Mouse (Mus musculus): ENCODE results near the gene Kdm2b.

The Kdm2b gene

DNA sequence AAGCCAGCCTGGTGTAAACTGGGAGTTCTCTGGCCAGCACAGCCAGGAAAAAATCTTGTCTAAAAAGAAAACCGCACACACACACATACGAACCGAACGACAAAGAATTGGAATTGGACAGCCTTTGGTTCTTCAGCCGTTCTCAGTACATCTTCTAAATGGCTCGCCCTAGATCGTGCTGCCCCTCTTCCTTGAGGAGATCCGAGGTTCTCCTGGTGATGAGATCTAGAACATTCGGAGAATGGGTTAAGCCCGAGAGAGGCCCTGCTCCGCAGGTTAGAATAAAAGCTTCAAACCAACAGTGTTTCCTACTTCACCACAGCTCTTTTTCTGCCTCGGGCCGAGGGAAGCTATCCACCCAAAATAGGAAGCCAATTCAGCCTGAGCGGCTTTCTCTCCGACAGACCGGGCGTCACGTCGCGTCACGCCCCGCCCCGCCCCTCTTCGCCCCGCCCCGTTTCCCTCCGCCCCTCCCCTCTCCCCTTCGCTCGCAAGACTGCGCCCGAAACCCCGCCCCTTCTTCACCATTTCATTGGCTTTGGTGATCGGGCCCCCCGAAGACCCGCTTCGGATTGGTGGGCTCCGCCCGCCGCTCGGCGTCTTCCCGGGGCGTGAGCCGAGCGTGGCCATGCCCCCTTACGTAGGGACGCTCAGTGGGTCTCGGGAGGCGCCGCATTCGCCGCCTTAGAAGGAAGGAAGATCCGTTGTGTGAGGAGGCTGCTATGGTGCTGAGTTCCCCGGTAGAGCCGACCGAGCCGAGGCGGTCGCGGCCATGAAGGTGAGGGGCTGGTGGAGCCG is 139.9 kb downstream of the Kdm2b start, which contains the start of gene Rnf34:
Gene Rnf34, plus strand, starts transcription at position 528 of the 798 bp plus-strand sequence.
- DNase-seq (ENCODE audit: extremely low spot score), result peak; percentile 99

DNA sequence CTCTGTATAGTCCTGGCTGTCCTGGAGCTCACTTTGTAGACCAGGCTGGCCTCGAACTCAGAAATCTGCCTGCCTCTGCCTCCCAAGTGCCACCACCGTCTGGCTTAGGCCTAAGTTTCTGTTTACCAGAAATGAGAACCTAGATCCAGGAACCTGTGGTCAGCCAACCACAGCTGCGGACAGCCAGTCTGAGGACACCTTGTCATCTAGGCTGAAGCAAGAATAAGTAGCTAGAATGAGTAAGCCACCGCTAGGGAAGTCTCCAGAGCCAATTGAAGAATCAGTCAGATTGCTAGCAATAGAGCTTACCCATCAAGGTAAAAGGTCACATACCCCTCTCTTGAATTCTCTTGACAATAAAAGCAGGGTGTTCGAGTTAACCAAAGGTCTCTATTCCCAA is 145.8 kb downstream of the Kdm2b start:
- DNase-seq (ENCODE audit: extremely low spot score), result no peak

DNA sequence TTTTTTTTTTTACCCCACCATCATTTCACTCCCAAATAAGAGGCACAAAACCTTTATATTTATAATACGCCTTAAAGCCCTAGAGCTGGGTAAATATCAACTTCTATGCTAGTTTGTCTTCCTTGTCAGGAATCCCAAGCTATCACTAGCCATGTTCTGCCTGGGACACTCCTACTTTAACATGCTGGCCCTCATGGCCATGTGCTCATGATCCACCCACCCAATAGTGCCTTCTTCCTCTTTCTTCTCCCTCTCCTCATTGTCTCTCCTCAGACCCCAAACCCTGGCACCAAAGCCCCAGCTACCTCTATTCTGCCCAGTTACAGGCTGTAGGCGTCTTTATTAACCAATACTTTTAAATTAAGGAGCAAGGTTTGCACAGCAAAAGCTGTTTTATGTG is 148.5 kb downstream of the Kdm2b start:
- no peak for DNase-seq (ENCODE audit: extremely low spot score)

DNA sequence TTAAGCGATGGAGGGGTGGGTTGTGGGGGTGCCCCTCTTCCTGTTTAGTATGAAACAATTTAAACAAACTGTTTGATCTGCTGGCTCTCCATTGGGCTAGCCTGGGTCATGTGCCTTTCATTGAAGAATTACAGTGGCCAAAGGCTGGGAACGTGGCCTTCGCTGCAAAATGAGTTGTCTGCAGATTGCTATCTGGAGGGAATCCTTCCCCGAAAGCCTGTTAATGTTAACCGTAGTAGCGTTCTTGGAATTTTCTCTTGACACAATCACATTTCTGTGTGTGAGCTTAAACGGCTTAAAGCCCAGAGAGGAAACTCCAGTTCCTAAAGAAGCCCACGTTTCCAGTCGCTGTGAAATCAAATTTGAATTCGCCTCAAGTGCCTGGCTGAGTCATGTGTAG is 156.6 kb downstream of the Kdm2b start:
- no peak for DNase-seq (ENCODE audit: extremely low spot score)

DNA sequence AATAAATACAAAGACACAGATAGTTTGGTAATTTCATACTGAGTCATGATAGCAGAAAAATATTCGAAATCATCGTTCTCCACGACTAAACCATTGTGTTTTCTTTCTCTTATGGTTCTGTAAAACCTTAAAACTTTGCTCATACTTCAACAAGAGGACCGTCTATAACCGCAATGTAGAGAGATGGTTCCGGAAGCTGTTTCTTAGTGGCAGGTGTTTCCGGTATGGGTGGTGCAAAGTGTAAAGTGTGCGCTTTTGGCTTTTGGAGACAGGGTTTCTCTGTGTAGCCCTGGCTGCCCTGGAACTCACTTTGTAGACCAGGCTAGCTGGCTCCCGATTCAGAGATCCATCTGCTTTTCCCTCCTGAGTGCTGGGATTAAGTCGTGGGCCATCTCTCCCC is 157.1 kb downstream of the Kdm2b start:
- no peak for DNase-seq (ENCODE audit: extremely low spot score)

DNA sequence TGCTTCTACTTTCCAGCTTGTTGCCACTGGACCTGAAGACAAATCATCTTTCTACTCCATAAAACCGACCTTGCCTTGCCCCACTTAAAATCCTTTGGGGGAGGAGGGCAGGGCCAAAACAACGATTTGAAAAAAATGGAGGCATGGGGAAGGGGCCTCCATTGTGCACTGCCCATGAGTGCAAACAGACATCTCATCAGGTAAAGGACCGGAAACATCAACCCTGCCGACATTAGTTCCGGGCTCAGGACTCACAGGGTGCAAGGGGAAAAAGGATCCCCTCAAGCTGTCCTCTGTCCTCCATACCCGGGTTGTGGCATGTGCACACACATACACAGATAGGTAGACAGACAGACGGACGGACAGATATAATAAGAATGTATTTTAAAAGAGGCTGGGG is 164.5 kb downstream of the Kdm2b start:
- DNase-seq (ENCODE audit: extremely low spot score), result no peak

DNA sequence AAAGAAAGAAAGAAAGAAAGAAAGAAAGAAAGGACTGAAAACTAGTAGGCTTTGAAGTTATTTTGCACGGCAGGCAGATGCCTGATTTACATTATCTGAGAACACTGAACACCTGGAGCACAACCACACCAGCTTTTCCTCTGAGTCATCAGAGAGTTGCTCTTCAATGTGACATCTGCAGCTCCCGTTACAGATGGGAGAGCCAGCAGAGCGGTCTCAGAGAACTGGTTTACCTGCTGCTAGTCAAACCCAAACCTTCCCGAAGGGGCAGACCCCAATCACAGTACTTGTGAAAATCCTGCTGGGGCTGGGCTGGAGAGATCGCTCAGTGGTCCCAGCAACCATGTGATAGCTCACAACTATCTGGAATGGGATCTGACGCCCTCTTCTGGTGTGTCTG is 165.2 kb downstream of the Kdm2b start:
- DNase-seq (ENCODE audit: extremely low spot score), result no peak

DNA sequence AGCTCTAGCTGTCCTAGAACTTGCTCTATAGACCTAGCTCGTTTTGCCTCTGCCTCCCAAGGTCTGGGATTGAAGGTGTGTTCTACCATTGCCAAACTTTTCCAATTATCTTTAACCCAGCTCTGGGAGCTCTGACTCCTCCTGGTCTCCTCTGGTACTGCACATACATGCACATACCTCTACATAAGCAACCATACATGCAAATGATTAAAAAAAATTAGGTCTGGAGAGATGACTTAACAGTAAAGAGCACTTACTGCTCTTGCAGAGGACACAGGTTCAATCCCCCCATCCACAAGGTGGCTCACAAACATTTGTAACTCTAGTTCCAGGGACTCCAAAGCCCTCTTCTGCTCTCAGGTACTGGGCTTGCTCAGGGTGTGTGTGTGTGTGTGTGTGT is 165.6 kb downstream of the Kdm2b start:
- no peak for DNase-seq (ENCODE audit: extremely low spot score)

DNA sequence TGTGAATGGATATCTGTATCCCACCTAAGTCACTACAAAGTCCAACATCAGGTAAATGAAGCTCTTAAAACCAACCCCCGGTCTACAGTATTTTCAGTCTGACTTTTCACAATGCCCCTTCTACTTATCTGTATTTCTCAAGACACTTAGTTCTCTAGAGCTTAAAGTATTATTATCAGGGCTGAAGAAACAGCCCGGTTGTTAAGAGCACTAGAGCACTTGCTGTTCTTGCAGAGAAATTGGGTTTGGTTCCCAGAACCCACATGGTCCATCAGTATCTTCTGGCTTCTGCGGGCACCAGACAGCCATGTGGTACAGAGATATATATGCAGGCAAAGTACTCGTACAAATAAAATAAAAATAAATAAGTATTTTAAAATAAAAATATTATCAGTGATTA is 167.2 kb downstream of the Kdm2b start:
- DNase-seq (ENCODE audit: extremely low spot score), result no peak

DNA sequence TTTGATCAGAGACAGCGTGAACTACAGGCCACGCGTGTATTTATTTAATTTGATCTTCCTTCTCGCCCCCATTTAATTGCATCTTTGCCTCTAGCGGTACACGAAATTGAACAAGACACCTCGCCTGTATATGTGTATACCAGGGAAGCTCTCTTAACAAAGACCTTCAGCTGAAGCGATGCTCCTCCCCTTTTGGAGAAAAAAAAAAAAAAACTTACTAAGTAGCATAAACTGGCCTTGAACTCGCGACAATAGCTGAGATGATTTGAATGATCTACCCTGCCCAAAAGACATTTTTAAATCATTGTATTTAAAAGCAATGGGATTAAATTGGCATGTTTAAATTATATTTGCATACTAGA is 168.1 kb downstream of the Kdm2b start:
- no peak for DNase-seq (ENCODE audit: extremely low spot score)

DNA sequence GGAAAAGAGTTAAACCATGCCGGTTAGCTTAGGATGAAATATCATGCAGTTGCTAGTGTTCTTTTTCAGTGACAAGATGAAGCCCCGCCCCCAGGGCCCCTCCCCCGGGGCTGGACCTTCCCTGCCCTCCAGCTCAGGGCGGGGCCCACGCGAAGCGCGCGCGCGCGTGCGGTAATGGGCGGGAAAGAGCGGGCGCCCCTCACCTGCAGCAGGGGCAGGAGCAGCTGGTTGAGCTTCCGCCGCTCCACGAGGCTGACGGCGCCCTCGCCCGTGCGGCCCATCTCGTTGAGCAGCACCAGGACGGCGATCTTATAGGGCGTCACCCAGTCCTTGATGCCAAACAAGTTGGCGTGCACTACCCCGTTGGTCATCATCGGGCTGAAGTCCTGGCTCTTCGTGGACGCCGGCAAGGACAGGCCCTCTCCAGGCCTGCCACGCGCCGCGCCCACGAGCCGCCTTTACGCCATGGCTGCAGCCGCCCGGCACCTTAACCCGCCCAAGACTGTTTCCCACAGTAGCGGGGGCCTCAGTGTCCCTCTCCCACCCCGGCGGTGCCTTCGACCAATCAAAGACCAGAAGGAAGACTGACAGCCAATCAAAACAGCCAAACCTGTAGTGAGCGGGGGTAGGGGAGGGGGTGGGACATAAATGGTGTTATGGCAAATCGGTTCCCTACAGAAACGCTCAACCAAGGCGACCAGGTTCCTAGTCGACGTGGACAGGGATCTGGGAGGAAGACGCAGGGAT is 168.7 kb downstream of the Kdm2b start, which contains the start of gene Anapc5:
Gene Anapc5, minus strand, starts transcription at position 563 of the 747 bp plus-strand sequence.
- peak; percentile 97 for DNase-seq (ENCODE audit: extremely low spot score)

Measured in embryo, embryonic 9.5 days (tissue).